Mouse (Mus musculus): ENCODE data around the gene Prkar1b. TPM values are rescaled to one million over a fixed set of nuclear protein-coding genes. Genes with fewer than 3 reads are reported as not detected.

Gene Prkar1b
- 2.2 and 3.8 TPM in 2 replicates for polyA plus RNA-seq (2012; rRNA removed)

GRCm38 (mm10) chr5:139149681-139150602 is at the start of gene Prkar1b, which contains the start of gene Dnaaf5:
Gene Prkar1b, minus strand, starts transcription at chr5:139150001.
Gene Dnaaf5, plus strand, starts transcription at chr5:139150223.
- Histone ChIP-seq H3K27me3 (ENCODE audit: control insufficient read depth, insufficient read depth, low read length) (no peaks in the 10 kb centered on the region), H3K36me3 (ENCODE audit: control insufficient read depth, insufficient read depth, low read length) (peaks cover 12% of the 10 kb centered on the region), H3K27ac (ENCODE audit: insufficient read depth, low read depth, low read length) (peak within 1 kb of the TSS; percentile 63), H3K4me1 (ENCODE audit: control insufficient read depth, insufficient read depth, insufficient read length, low read length) (peaks cover 5% of the 10 kb centered on the region; the same call in 1 of the 2 replicates), H3K4me3 (ENCODE audit: low read depth, low read length) (peak within 1 kb of the TSS; percentile 68)
- TF ChIP-seq POLR2A (IDR thresholded peaks at IDR 0.05; ENCODE audit: low read depth, low read length) (peak; percentile 32; the same call in 1 of the 2 replicates), CTCF (IDR thresholded peaks at IDR 0.05; ENCODE audit: extremely low read depth, insufficient read length, insufficient replicate concordance, low read depth, low read length) (no peak)
- WGBS, result under 1% methylated on average over 82 of the region's 87 CpGs

GRCm38 (mm10) chr5:139199636-139199994 is 49.8 kb upstream of the Prkar1b start:
- H3K27me3 ChIP-seq (ENCODE audit: control insufficient read depth, insufficient read depth, low read length), result no peaks in the 10 kb centered on the region
- peak overlapping the region; percentile 79 for H3K4me3 ChIP-seq (ENCODE audit: low read depth, low read length)
- H3K36me3 ChIP-seq (ENCODE audit: control insufficient read depth, insufficient read depth, low read length), result no peaks in the 10 kb centered on the region
- H3K27ac ChIP-seq (ENCODE audit: insufficient read depth, low read depth, low read length), result peak overlapping the region; percentile 79
- peaks cover 30% of the 10 kb centered on the region; the same call in 1 of the 2 replicates for H3K4me1 ChIP-seq (ENCODE audit: control insufficient read depth, insufficient read depth, insufficient read length, low read length)
- TF ChIP-seq POLR2A (IDR thresholded peaks at IDR 0.05; ENCODE audit: low read depth, low read length) (no peak), CTCF (IDR thresholded peaks at IDR 0.05; ENCODE audit: extremely low read depth, insufficient read length, insufficient replicate concordance, low read depth, low read length) (no peak)
- 41% methylated on average over 2 of the region's 2 CpGs for WGBS

GRCm38 (mm10) chr5:139198779-139199178 is 49.0 kb upstream of the Prkar1b start:
- WGBS, result 87% methylated on average over 3 of the region's 3 CpGs
- Histone ChIP-seq H3K4me3 (ENCODE audit: low read depth, low read length) (no peak overlapping the region), H3K36me3 (ENCODE audit: control insufficient read depth, insufficient read depth, low read length) (no peaks in the 10 kb centered on the region), H3K4me1 (ENCODE audit: control insufficient read depth, insufficient read depth, insufficient read length, low read length) (peaks cover 25% of the 10 kb centered on the region; the same call in 1 of the 2 replicates), H3K27ac (ENCODE audit: insufficient read depth, low read depth, low read length) (no peak overlapping the region), H3K27me3 (ENCODE audit: control insufficient read depth, insufficient read depth, low read length) (no peaks in the 10 kb centered on the region)
- TF ChIP-seq CTCF (IDR thresholded peaks at IDR 0.05; ENCODE audit: extremely low read depth, insufficient read length, insufficient replicate concordance, low read depth, low read length) (no peak), POLR2A (IDR thresholded peaks at IDR 0.05; ENCODE audit: low read depth, low read length) (no peak)

- TF ChIP-seq POLR2A (IDR thresholded peaks at IDR 0.05; ENCODE audit: low read depth, low read length) (no peak), CTCF (IDR thresholded peaks at IDR 0.05; ENCODE audit: extremely low read depth, insufficient read length, insufficient replicate concordance, low read depth, low read length) (no peak)
- Histone ChIP-seq H3K27me3 (ENCODE audit: control insufficient read depth, insufficient read depth, low read length) (no peaks in the 10 kb centered on the region), H3K36me3 (ENCODE audit: control insufficient read depth, insufficient read depth, low read length) (peaks cover 6% of the 10 kb centered on the region), H3K27ac (ENCODE audit: insufficient read depth, low read depth, low read length) (no peak overlapping the region), H3K4me3 (ENCODE audit: low read depth, low read length) (no peak overlapping the region), H3K4me1 (ENCODE audit: control insufficient read depth, insufficient read depth, insufficient read length, low read length) (no peaks in the 10 kb centered on the region)
- WGBS, result 72% methylated on average over 5 of the region's 5 CpGs
Observed at GRCm38 (mm10) chr5:139190958-139191357, 41.2 kb upstream of the Prkar1b start.

- Histone ChIP-seq H3K27ac (ENCODE audit: insufficient read depth, low read depth, low read length) (no peak overlapping the region), H3K27me3 (ENCODE audit: control insufficient read depth, insufficient read depth, low read length) (no peaks in the 10 kb centered on the region), H3K4me1 (ENCODE audit: control insufficient read depth, insufficient read depth, insufficient read length, low read length) (no peaks in the 10 kb centered on the region), H3K36me3 (ENCODE audit: control insufficient read depth, insufficient read depth, low read length) (peaks cover 16% of the 10 kb centered on the region), H3K4me3 (ENCODE audit: low read depth, low read length) (no peak overlapping the region)
- TF ChIP-seq CTCF (IDR thresholded peaks at IDR 0.05; ENCODE audit: extremely low read depth, insufficient read length, insufficient replicate concordance, low read depth, low read length) (no peak), POLR2A (IDR thresholded peaks at IDR 0.05; ENCODE audit: low read depth, low read length) (no peak)
- 91% methylated on average over 5 of the region's 5 CpGs for WGBS
Observed at GRCm38 (mm10) chr5:139189726-139190125, 39.9 kb upstream of the Prkar1b start.

GRCm38 (mm10) chr5:139184897-139185296 is 35.1 kb upstream of the Prkar1b start:
- peaks cover 36% of the 10 kb centered on the region for H3K36me3 ChIP-seq (ENCODE audit: control insufficient read depth, insufficient read depth, low read length)
- no peak for TF ChIP-seq CTCF (IDR thresholded peaks at IDR 0.05; ENCODE audit: extremely low read depth, insufficient read length, insufficient replicate concordance, low read depth, low read length)
- no peak for TF ChIP-seq POLR2A (IDR thresholded peaks at IDR 0.05; ENCODE audit: low read depth, low read length)
- WGBS, result 76% methylated on average over 4 of the region's 4 CpGs
- no peak overlapping the region for H3K27ac ChIP-seq (ENCODE audit: insufficient read depth, low read depth, low read length)
- no peaks in the 10 kb centered on the region for H3K4me1 ChIP-seq (ENCODE audit: control insufficient read depth, insufficient read depth, insufficient read length, low read length)
- H3K27me3 ChIP-seq (ENCODE audit: control insufficient read depth, insufficient read depth, low read length), result no peaks in the 10 kb centered on the region
- H3K4me3 ChIP-seq (ENCODE audit: low read depth, low read length), result no peak overlapping the region

- H3K36me3 ChIP-seq (ENCODE audit: control insufficient read depth, insufficient read depth, low read length), result peaks cover 38% of the 10 kb centered on the region
- 93% methylated on average over 9 of the region's 9 CpGs for WGBS
Observed at GRCm38 (mm10) chr5:139183601-139184000, 33.8 kb upstream of the Prkar1b start.

More at GRCm38 (mm10) chr5:139183601-139184000, 33.8 kb upstream of the Prkar1b start:
- H3K4me3 ChIP-seq (ENCODE audit: low read depth, low read length), result no peak overlapping the region
- H3K27ac ChIP-seq (ENCODE audit: insufficient read depth, low read depth, low read length), result no peak overlapping the region
- no peak for TF ChIP-seq CTCF (IDR thresholded peaks at IDR 0.05; ENCODE audit: extremely low read depth, insufficient read length, insufficient replicate concordance, low read depth, low read length)
- no peak for TF ChIP-seq POLR2A (IDR thresholded peaks at IDR 0.05; ENCODE audit: low read depth, low read length)
- no peaks in the 10 kb centered on the region for H3K4me1 ChIP-seq (ENCODE audit: control insufficient read depth, insufficient read depth, insufficient read length, low read length)
- no peaks in the 10 kb centered on the region for H3K27me3 ChIP-seq (ENCODE audit: control insufficient read depth, insufficient read depth, low read length)

Data from small intestine, adult 2 months (tissue).